Comparison of ENCODE assay signal across 8 mouse cellular contexts in the genomic region with DNA sequence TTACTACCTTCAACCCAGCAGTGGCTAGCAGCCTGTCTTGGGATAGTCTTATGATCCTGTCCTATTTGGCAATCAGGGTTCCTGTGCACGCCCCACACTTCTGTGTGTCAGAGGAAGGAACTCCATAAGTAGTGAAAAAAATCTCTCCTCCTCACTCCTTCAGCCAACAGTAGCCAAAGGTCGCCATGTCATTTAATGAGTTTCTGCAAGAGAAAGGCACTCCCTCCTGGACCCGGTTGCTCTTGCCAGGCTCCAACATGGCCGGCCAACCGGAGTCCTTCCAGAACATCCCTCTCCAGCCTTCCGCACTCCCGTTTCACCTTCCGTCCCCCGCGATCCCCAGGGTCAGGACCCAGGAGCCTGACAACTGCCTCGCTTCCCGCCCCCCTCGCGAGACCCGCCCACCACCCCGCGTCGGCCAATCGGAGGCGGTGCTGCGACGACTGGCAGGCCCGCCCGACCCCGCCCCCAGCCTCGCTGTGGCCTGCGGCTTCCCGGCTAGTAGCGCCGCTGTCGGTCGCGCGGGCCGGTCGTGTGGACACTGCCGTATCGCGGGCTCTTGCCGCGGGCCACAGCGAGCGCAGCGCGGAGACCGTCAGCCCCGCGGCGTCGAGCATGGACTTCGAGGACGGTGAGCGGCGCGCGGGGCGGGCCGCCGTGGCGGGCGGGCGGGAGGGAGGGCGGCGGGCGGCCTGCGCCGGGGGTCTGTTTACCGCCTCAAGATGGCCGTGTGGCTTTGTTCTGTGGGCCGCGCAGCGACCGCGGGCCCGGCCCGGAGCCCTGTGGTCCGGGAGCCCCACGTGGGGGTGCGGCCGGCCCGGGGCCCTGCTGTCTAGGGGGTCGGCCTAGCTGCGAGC. TPM values are rescaled to one million over a fixed set of nuclear protein-coding genes. Genes with fewer than 3 reads are reported as not detected.
DNase-seq lines count a peak whose midpoint lies in the region; ATAC-seq and TF ChIP-seq lines count a peak whose summit lies in the region.

A gene (plus strand): TSS at position 498 of the 857 bp plus-strand sequence.

- peak; percentile 93 to 94 for DNase-seq in heart, postnatal 14 days
- DNase-seq in layer of hippocampus, adult 11-12 months (ENCODE audit: low spot score), result peak; percentile 85
- peak; percentile 91 to 93 for DNase-seq in lung, adult 18-20 months
- peak; percentile 92 for DNase-seq in testis, postnatal 14 days (ENCODE audit: low spot score)

- TF ChIP-seq POLR2A in ES-Bruce4 (IDR thresholded peaks at IDR 0.05; ENCODE audit: insufficient read depth, low read length), result peak; percentile 9

- WGBS in forebrain, embryonic 13.5 days, result under 1% methylated on average over 73 of the region's 83 CpGs
- under 1% methylated on average over 65 of the region's 83 CpGs for WGBS in neural tube, embryonic 15.5 days

- intact Hi-C loops in heart, postnatal 14 days (cut with DNase I), result no loop called here

- TF ChIP-seq EP300 in ES-Bruce4 (IDR thresholded peaks at IDR 0.05; ENCODE audit: insufficient read depth, low read depth, low read length), result no peak

- H3K4me2 ChIP-seq in forebrain, embryonic 13.5 days, result peak within 1 kb of the TSS; percentile 81
- H3K4me2 ChIP-seq in neural tube, embryonic 15.5 days, result peak within 1 kb of the TSS; percentile 77

- peaks cover 2% of the 10 kb centered on the region for H3K4me1 ChIP-seq in ES-Bruce4 (ENCODE audit: control insufficient read depth, insufficient read depth, low read length)
- H3K4me1 ChIP-seq in forebrain, embryonic 13.5 days, result peaks cover 35% of the 10 kb centered on the region
- peaks cover 33% of the 10 kb centered on the region for H3K4me1 ChIP-seq in neural tube, embryonic 15.5 days

- no peaks in the 10 kb centered on the region for H3K9me3 ChIP-seq in ES-Bruce4 (replicated peaks; ENCODE audit: control insufficient read depth, insufficient read depth, low read length, poor library complexity, severe bottlenecking)
- H3K9me3 ChIP-seq in forebrain, embryonic 13.5 days (replicated peaks), result no peaks in the 10 kb centered on the region
- no peaks in the 10 kb centered on the region for H3K9me3 ChIP-seq in neural tube, embryonic 15.5 days (replicated peaks)

- no peaks in the 10 kb centered on the region for H3K27me3 ChIP-seq in ES-Bruce4 (ENCODE audit: control insufficient read depth, insufficient read depth, low read length, poor library complexity, severe bottlenecking)
- H3K27me3 ChIP-seq in forebrain, embryonic 13.5 days, result peaks cover 7% of the 10 kb centered on the region; the same call in 1 of the 2 replicates
- no peaks in the 10 kb centered on the region for H3K27me3 ChIP-seq in neural tube, embryonic 15.5 days (replicated peaks)

- peak; percentile 92 for ATAC-seq in cerebellum, adult (ENCODE audit: insufficient number of reproducible peaks, low FRiP score, low TSS enrichment)
- peak; percentile 96 for ATAC-seq in forebrain, embryonic 13.5 days
- peak; percentile 95 for ATAC-seq in neural tube, embryonic 15.5 days (ENCODE audit: low FRiP score)

- peak within 1 kb of the TSS; percentile 98 for H3K9ac ChIP-seq in ES-Bruce4 (ENCODE audit: low read depth, poor library complexity, severe bottlenecking)
- H3K9ac ChIP-seq in forebrain, embryonic 13.5 days, result peak within 1 kb of the TSS; percentile 99
- peak within 1 kb of the TSS; percentile 99 for H3K9ac ChIP-seq in neural tube, embryonic 15.5 days (replicated peaks)

- no peak for TF ChIP-seq CTCF in ES-Bruce4 (IDR thresholded peaks at IDR 0.05; ENCODE audit: low read depth, low read length)

- H3K36me3 ChIP-seq in ES-Bruce4 (ENCODE audit: control insufficient read depth, insufficient read depth, low read length, poor library complexity, severe bottlenecking), result no peaks in the 10 kb centered on the region
- H3K36me3 ChIP-seq in forebrain, embryonic 13.5 days (ENCODE audit: poor library complexity, severe bottlenecking), result peaks cover 6% of the 10 kb centered on the region; the same call in 1 of the 2 replicates
- H3K36me3 ChIP-seq in neural tube, embryonic 15.5 days, result no peaks in the 10 kb centered on the region

- H3K4me3 ChIP-seq in ES-Bruce4 (ENCODE audit: low read depth, low read length), result peak within 1 kb of the TSS; percentile 78
- H3K4me3 ChIP-seq in forebrain, embryonic 13.5 days, result peak within 1 kb of the TSS; percentile 99
- peak within 1 kb of the TSS; percentile 95 for H3K4me3 ChIP-seq in neural tube, embryonic 15.5 days (replicated peaks)

- no peak within 1 kb of the TSS for H3K27ac ChIP-seq in ES-Bruce4 (ENCODE audit: insufficient read depth, low read length)
- peak within 1 kb of the TSS; percentile 89 for H3K27ac ChIP-seq in forebrain, embryonic 13.5 days
- H3K27ac ChIP-seq in neural tube, embryonic 15.5 days (replicated peaks), result peak within 1 kb of the TSS; percentile 89

RNA-seq across cellular contexts. Expression of the gene that starts here (rescaled TPM):
- polyA plus RNA-seq in ES-Bruce4 (2011; ENCODE audit: insufficient read depth, insufficient read length, low read depth, missing spikeins), result 42.6 and 44.8 TPM in 2 replicates
- 68.0 and 69.9 TPM in 2 replicates for polyA plus RNA-seq in forebrain, embryonic 13.5 days (2015; fragmentation: Nextera tagmentation; extraction: Ambion mirVana)
- 10 to 100 TPM; 14.5 to 15.6 TPM for total RNA-seq in heart, postnatal 14 days (2021)
- 45.2 and 46.2 TPM in 2 replicates for polyA plus RNA-seq in neural tube, embryonic 15.5 days (2015; fragmentation: Nextera tagmentation; extraction: Ambion mirVana)
